Mouse (Mus musculus) urinary bladder, postnatal 14 days (tissue): ENCODE measurements at regions not wholly inside any gene's neighbourhood (a gene's known extent, or its start where the extent isn't known, plus 50 kb on each side); places are given as distances from the start of the nearest gene placed in this dataset.

Source experiments
- DNase-seq: peaks from one replicate; pipeline ENCODE4 v3.0.0; 2021; ENCODE audit warnings: low spot score

- no peak for DNase-seq
These were observed 99.8 kb downstream of the Olfm4 start for GRCm38 (mm10) chr14:80083724-80084123.

- no peak for DNase-seq
These were observed 113.4 kb downstream of the Olfm4 start for GRCm38 (mm10) chr14:80097238-80097637.

GRCm38 (mm10) chr14:80113115-80113687 lies 129.3 kb downstream of the Olfm4 start:
- DNase-seq: no peak

GRCm38 (mm10) chr14:80114326-80114725 lies 130.4 kb downstream of the Olfm4 start:
- DNase-seq: no peak

GRCm38 (mm10) chr14:80125156-80125555 lies 141.3 kb downstream of the Olfm4 start:
- DNase-seq: no peak

GRCm38 (mm10) chr14:80128181-80128580 lies 144.3 kb downstream of the Olfm4 start:
- no peak for DNase-seq

GRCm38 (mm10) chr14:80137541-80137940 lies 153.7 kb downstream of the Olfm4 start:
- DNase-seq: no peak

GRCm38 (mm10) chr14:80138991-80139791 lies 155.3 kb downstream of the Olfm4 start:
- no peak for DNase-seq

GRCm38 (mm10) chr14:80157002-80157401 lies 173.1 kb downstream of the Olfm4 start:
- DNase-seq: peak; percentile 40

- no peak for DNase-seq
These were observed 185.3 kb downstream of the Olfm4 start for GRCm38 (mm10) chr14:80169211-80169610.

GRCm38 (mm10) chr14:80170450-80171180 lies 186.7 kb downstream of the Olfm4 start:
- no peak for DNase-seq

- no peak for DNase-seq
These were observed 189.1 kb downstream of the Olfm4 start for GRCm38 (mm10) chr14:80172799-80173484.

GRCm38 (mm10) chr14:80176464-80176863 lies 192.6 kb downstream of the Olfm4 start:
- no peak for DNase-seq

- DNase-seq: no peak
These were observed 211.2 kb downstream of the Olfm4 start for GRCm38 (mm10) chr14:80195041-80195440.

- DNase-seq: no peak
These were observed 229.0 kb downstream of the Olfm4 start for GRCm38 (mm10) chr14:80212916-80213315.

- no peak for DNase-seq
These were observed 229.8 kb downstream of the Olfm4 start for GRCm38 (mm10) chr14:80213666-80214065.

GRCm38 (mm10) chr14:80215960-80216552 lies 232.2 kb downstream of the Olfm4 start:
- peak; percentile 70 for DNase-seq

- no peak for DNase-seq
These were observed 248.2 kb downstream of the Olfm4 start for GRCm38 (mm10) chr14:80232066-80232465.

- no peak for DNase-seq
These were observed 249.1 kb downstream of the Olfm4 start for GRCm38 (mm10) chr14:80232976-80233375.

GRCm38 (mm10) chr14:80237136-80237535 lies 253.3 kb downstream of the Olfm4 start:
- DNase-seq: no peak

GRCm38 (mm10) chr14:80237552-80237951 lies 253.7 kb downstream of the Olfm4 start:
- no peak for DNase-seq
